Mouse (Mus musculus): ENCODE results near the gene Olfr1434.
"Not testable (repeated sequence)": the region's sequence is repeated elsewhere in the genome, so short reads cannot be mapped to it uniquely, and the experiment has no call there.

Gene Olfr1434

GRCm38 (mm10) chr19:12279554-12279953, at the start of gene Olfr1434:
Olfr1434 (plus strand) TSS chr19:12279854.
- Histone ChIP-seq H3K4me3 (replicated peaks; ENCODE audit: low read length) (no peak within 1 kb of the TSS), H3K9me3 (ENCODE audit: low read length) (no peaks in the 10 kb centered on the region), H3K4me1 (replicated peaks; ENCODE audit: low read depth, low read length) (no peaks in the 10 kb centered on the region), H3K27me3 (ENCODE audit: insufficient read depth, low read length) (no peaks in the 10 kb centered on the region), H3K36me3 (ENCODE audit: insufficient read depth, low read length) (no peaks in the 10 kb centered on the region)
- no peak for TF ChIP-seq CTCF (conservative IDR thresholded peaks at IDR 0.05; ENCODE audit: low read length)
- no peak for TF ChIP-seq POU5F1 (IDR thresholded peaks at IDR 0.05; ENCODE audit: borderline replicate concordance, low read length)
- no peak for TF ChIP-seq NANOG (IDR thresholded peaks at IDR 0.05; ENCODE audit: borderline replicate concordance, low read length)

GRCm38 (mm10) chr19:12232496-12232895, 47.2 kb upstream of the Olfr1434 start, which contains the start of gene Olfr1432:
Olfr1432 (minus strand) TSS chr19:12232596.
- not testable (repeated sequence) for H3K9me3 ChIP-seq (ENCODE audit: low read length); H3K4me1 ChIP-seq (replicated peaks; ENCODE audit: low read depth, low read length); H3K27me3 ChIP-seq (ENCODE audit: insufficient read depth, low read length); H3K36me3 ChIP-seq (ENCODE audit: insufficient read depth, low read length); H3K4me3 ChIP-seq (replicated peaks; ENCODE audit: low read length)

- H3K27me3 ChIP-seq (ENCODE audit: insufficient read depth, low read length), result no peaks in the 10 kb centered on the region
- TF ChIP-seq POU5F1 (IDR thresholded peaks at IDR 0.05; ENCODE audit: borderline replicate concordance, low read length) (no peak), NANOG (IDR thresholded peaks at IDR 0.05; ENCODE audit: borderline replicate concordance, low read length) (no peak), CTCF (conservative IDR thresholded peaks at IDR 0.05; ENCODE audit: low read length) (no peak)
- H3K4me3 ChIP-seq (replicated peaks; ENCODE audit: low read length), result no peak within 1 kb of the TSS
- H3K4me1 ChIP-seq (replicated peaks; ENCODE audit: low read depth, low read length), result no peaks in the 10 kb centered on the region
- H3K9me3 ChIP-seq (ENCODE audit: low read length), result no peaks in the 10 kb centered on the region
- no peaks in the 10 kb centered on the region for H3K36me3 ChIP-seq (ENCODE audit: insufficient read depth, low read length)
Observed at GRCm38 (mm10) chr19:12241559-12241958, 38.1 kb upstream of the Olfr1434 start, which contains the start of gene Olfr262. Olfr262 (minus strand) TSS chr19:12241659.

GRCm38 (mm10) chr19:12260732-12261131, 18.9 kb upstream of the Olfr1434 start, which contains the start of gene Olfr235:
Olfr235 (plus strand) TSS chr19:12261032.
- H3K27me3 ChIP-seq (ENCODE audit: insufficient read depth, low read length), result no peaks in the 10 kb centered on the region
- no peaks in the 10 kb centered on the region for H3K36me3 ChIP-seq (ENCODE audit: insufficient read depth, low read length)
- no peaks in the 10 kb centered on the region for H3K9me3 ChIP-seq (ENCODE audit: low read length)
- no peak within 1 kb of the TSS for H3K4me3 ChIP-seq (replicated peaks; ENCODE audit: low read length)
- no peaks in the 10 kb centered on the region for H3K4me1 ChIP-seq (replicated peaks; ENCODE audit: low read depth, low read length)
- TF ChIP-seq NANOG (IDR thresholded peaks at IDR 0.05; ENCODE audit: borderline replicate concordance, low read length), result no peak
- no peak for TF ChIP-seq POU5F1 (IDR thresholded peaks at IDR 0.05; ENCODE audit: borderline replicate concordance, low read length)
- TF ChIP-seq CTCF (conservative IDR thresholded peaks at IDR 0.05; ENCODE audit: low read length), result no peak

GRCm38 (mm10) chr19:12292979-12293378, 13.3 kb downstream of the Olfr1434 start:
- Histone ChIP-seq H3K9me3 (ENCODE audit: low read length) (no peaks in the 10 kb centered on the region), H3K36me3 (ENCODE audit: insufficient read depth, low read length) (no peaks in the 10 kb centered on the region), H3K27me3 (ENCODE audit: insufficient read depth, low read length) (no peaks in the 10 kb centered on the region), H3K4me1 (replicated peaks; ENCODE audit: low read depth, low read length) (no peaks in the 10 kb centered on the region), H3K4me3 (replicated peaks; ENCODE audit: low read length) (no peak overlapping the region)
- TF ChIP-seq CTCF (conservative IDR thresholded peaks at IDR 0.05; ENCODE audit: low read length), result no peak
- no peak for TF ChIP-seq NANOG (IDR thresholded peaks at IDR 0.05; ENCODE audit: borderline replicate concordance, low read length)
- no peak for TF ChIP-seq POU5F1 (IDR thresholded peaks at IDR 0.05; ENCODE audit: borderline replicate concordance, low read length)

- H3K4me3 ChIP-seq (replicated peaks; ENCODE audit: low read length); H3K9me3 ChIP-seq (ENCODE audit: low read length); H3K36me3 ChIP-seq (ENCODE audit: insufficient read depth, low read length); H3K27me3 ChIP-seq (ENCODE audit: insufficient read depth, low read length); H3K4me1 ChIP-seq (replicated peaks; ENCODE audit: low read depth, low read length): not testable (repeated sequence)
Observed at GRCm38 (mm10) chr19:12299030-12299429, 19.4 kb downstream of the Olfr1434 start, which contains the start of gene Olfr1436. Olfr1436 (minus strand) TSS chr19:12299130.

- Histone ChIP-seq H3K4me3 (replicated peaks; ENCODE audit: low read length) (no peak within 1 kb of the TSS), H3K36me3 (ENCODE audit: insufficient read depth, low read length) (no peaks in the 10 kb centered on the region), H3K4me1 (replicated peaks; ENCODE audit: low read depth, low read length) (no peaks in the 10 kb centered on the region), H3K27me3 (ENCODE audit: insufficient read depth, low read length) (no peaks in the 10 kb centered on the region), H3K9me3 (ENCODE audit: low read length) (no peaks in the 10 kb centered on the region)
- TF ChIP-seq NANOG (IDR thresholded peaks at IDR 0.05; ENCODE audit: borderline replicate concordance, low read length) (no peak), CTCF (conservative IDR thresholded peaks at IDR 0.05; ENCODE audit: low read length) (no peak), POU5F1 (IDR thresholded peaks at IDR 0.05; ENCODE audit: borderline replicate concordance, low read length) (no peak)
Observed at GRCm38 (mm10) chr19:12325001-12325400, 45.3 kb downstream of the Olfr1434 start, which contains the start of gene Olfr1437. Olfr1437 (minus strand) TSS chr19:12325101.
